Mouse (Mus musculus) neural tube, embryonic 13.5 days (tissue): Measurements from ENCODE around the gene Pa2g4. TPM values are rescaled to one million over a fixed set of nuclear protein-coding genes. Genes with fewer than 3 reads are reported as not detected.
"Not testable (repeated sequence)": the region's sequence is repeated elsewhere in the genome, so short reads cannot be mapped to it uniquely, and the experiment has no call there.

Source experiments
- ATAC-seq: fragments of 200-750 bp; cut with Nextera tagmentation; 2 replicates; pipeline ENCODE4 v1.8.0; 2017; ENCODE audit warnings: low read depth, mild to moderate bottlenecking, moderate TSS enrichment, moderate library complexity
- H3K27ac ChIP-seq: fragments of 300-500 bp; sonication (generic); replicated peaks from 2 replicates; pipeline ENCODE4 v1.5.1; 2015; ENCODE audit warnings: moderate library complexity, mild to moderate bottlenecking, inconsistent platforms
- H3K27me3 ChIP-seq: fragments of 300-500 bp; sonication (generic); 2 replicates; pipeline ENCODE4 v1.6.1; 2015; ENCODE audit warnings: mild to moderate bottlenecking, inconsistent platforms
- H3K36me3 ChIP-seq: fragments of 300-500 bp; sonication (generic); 2 replicates; pipeline ENCODE4 v1.6.1; 2015; ENCODE audit warnings: mild to moderate bottlenecking, inconsistent platforms
- H3K4me1 ChIP-seq: fragments of 300-500 bp; sonication (generic); replicated peaks from 2 replicates; pipeline ENCODE4 v1.6.1; 2015; ENCODE audit warnings: inconsistent platforms
- H3K4me2 ChIP-seq: fragments of 300-500 bp; sonication (generic); 2 replicates; pipeline ENCODE4 v1.6.1; 2015; ENCODE audit warnings: inconsistent platforms, mild to moderate bottlenecking, moderate library complexity
- H3K4me3 ChIP-seq: fragments of 300-500 bp; sonication (generic); 2 replicates; pipeline ENCODE4 v1.5.1; 2015; ENCODE audit warnings: mild to moderate bottlenecking, inconsistent platforms
- H3K9ac ChIP-seq: fragments of 300-500 bp; sonication (generic); 2 replicates; pipeline ENCODE4 v1.6.1; 2015; ENCODE audit warnings: moderate library complexity, mild to moderate bottlenecking, inconsistent platforms
- H3K9me3 ChIP-seq: fragments of 300-500 bp; sonication (generic); 2 replicates; pipeline ENCODE4 v1.6.1; 2016; ENCODE audit warnings: inconsistent platforms
- whole genome bisulfite sequencing: fragments of 180-500 bp; shearing (Covaris S2); methylation state at CpG from one replicate; pipeline ENCODE4 v1.1.7; 2015; 5-methylcytosine and 5-hydroxymethylcytosine counted together
- polyA plus RNA-seq: library from polyadenylated mRNA; unstranded; fragments of >200 nt; fragmentation: Nextera tagmentation; extraction: Ambion mirVana; gene quantifications from 2 replicates; pipeline ENCODE4 v1.2.1, GENCODE M21; 2015

Pa2g4 gene
- polyA plus RNA-seq, 1 experiment from 2014 or later, result 124 TPM

GRCm38 (mm10) chr10:128565206-128565787 is 490 bp downstream of the Pa2g4 start:
- H3K4me1 ChIP-seq, result peaks cover 25% of the 10 kb centered on the region
- H3K27ac ChIP-seq, result peak overlapping the region; percentile 86
- peaks cover 32% of the 10 kb centered on the region for H3K36me3 ChIP-seq
- H3K27me3 ChIP-seq, result no peaks in the 10 kb centered on the region
- peak overlapping the region; percentile 92 for H3K9ac ChIP-seq
- H3K9me3 ChIP-seq, result no peaks in the 10 kb centered on the region
- H3K4me2 ChIP-seq, result peak overlapping the region; percentile 96
- H3K4me3 ChIP-seq, result peak overlapping the region; percentile 79
- under 1% methylated on average over 45 of the region's 46 CpGs for WGBS
- ATAC-seq, result peak; percentile 62

DNA sequence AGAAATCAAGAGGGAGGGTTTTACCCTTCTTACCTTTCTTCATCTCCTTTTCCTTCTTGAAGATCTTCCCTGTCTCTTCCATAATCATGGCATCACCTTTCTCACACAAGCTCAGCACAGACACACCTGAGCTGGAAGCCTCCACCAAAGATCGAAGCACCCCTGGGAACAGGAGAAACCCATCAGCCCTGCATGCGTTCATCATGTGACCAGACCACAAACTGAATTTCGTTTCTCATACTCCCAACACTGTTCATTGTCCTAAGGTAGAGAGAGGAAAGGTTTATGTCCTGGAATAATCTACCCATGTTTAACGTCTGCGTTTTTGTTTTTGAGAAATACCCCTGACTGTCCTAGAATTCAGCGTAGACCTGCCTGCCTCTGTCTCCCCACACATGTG is 2.2 kb downstream of the Pa2g4 start:
- H3K9ac ChIP-seq, result peak overlapping the region; percentile 92
- no peak for ATAC-seq
- H3K27ac ChIP-seq, result no peak overlapping the region
- H3K9me3 ChIP-seq, result no peaks in the 10 kb centered on the region
- H3K4me2 ChIP-seq, result peak overlapping the region; percentile 96
- H3K27me3 ChIP-seq, result no peaks in the 10 kb centered on the region
- no peak overlapping the region for H3K4me3 ChIP-seq
- 95% methylated on average over 6 of the region's 6 CpGs for WGBS
- peaks cover 25% of the 10 kb centered on the region for H3K4me1 ChIP-seq
- peaks cover 50% of the 10 kb centered on the region for H3K36me3 ChIP-seq

- Histone ChIP-seq H3K9ac (no peak overlapping the region), H3K4me1 (no peaks in the 10 kb centered on the region), H3K4me2 (no peak overlapping the region), H3K27ac (no peak overlapping the region), H3K4me3 (no peak overlapping the region), H3K9me3 (no peaks in the 10 kb centered on the region), H3K27me3 (no peaks in the 10 kb centered on the region), H3K36me3 (peaks cover 51% of the 10 kb centered on the region)
- 86% methylated on average over 6 of the region's 6 CpGs for WGBS
- no peak for ATAC-seq
Observed at GRCm38 (mm10) chr10:128556963-128557362, 8.8 kb downstream of the Pa2g4 start.

GRCm38 (mm10) chr10:128556286-128556685 is 9.5 kb downstream of the Pa2g4 start:
- no peak overlapping the region for H3K4me2 ChIP-seq
- no peak overlapping the region for H3K27ac ChIP-seq
- no peaks in the 10 kb centered on the region for H3K9me3 ChIP-seq
- H3K4me1 ChIP-seq, result no peaks in the 10 kb centered on the region
- H3K4me3 ChIP-seq, result no peak overlapping the region
- H3K27me3 ChIP-seq, result no peaks in the 10 kb centered on the region
- no peak overlapping the region for H3K9ac ChIP-seq
- peaks cover 45% of the 10 kb centered on the region for H3K36me3 ChIP-seq
- no peak for ATAC-seq

DNA sequence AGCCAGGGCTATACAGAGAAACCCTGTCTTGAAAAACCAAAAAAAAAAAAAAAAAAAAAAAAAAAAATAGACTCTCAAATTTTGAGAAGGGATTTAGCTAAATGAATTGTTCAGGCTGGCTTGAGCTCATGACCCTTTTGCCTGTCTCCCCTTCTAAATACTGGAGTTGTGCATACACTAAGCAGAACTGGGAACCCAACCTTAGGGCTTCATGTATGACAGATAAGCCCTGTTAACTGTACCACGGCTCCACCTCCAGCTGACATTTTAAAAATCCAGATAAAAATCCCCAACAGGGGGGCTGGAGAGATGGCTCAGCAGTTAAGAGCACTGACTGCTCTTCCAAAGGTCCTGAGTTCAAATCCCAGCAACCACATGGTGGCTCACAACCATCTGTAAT is 10.2 kb downstream of the Pa2g4 start:
- not testable (repeated sequence) for H3K4me1 ChIP-seq, H3K9ac ChIP-seq, H3K4me2 ChIP-seq, H3K4me3 ChIP-seq, H3K27me3 ChIP-seq, H3K27ac ChIP-seq, ATAC-seq, H3K9me3 ChIP-seq
- 100% methylated on average over 1 of the region's 1 CpGs for WGBS
- H3K36me3 ChIP-seq, result peaks cover 37% of the 10 kb centered on the region

GRCm38 (mm10) chr10:128550144-128550823 is 15.5 kb downstream of the Pa2g4 start:
- not testable (repeated sequence) for H3K4me2 ChIP-seq, H3K9ac ChIP-seq, H3K27ac ChIP-seq, H3K27me3 ChIP-seq, ATAC-seq, H3K4me3 ChIP-seq, H3K9me3 ChIP-seq, H3K36me3 ChIP-seq
- H3K4me1 ChIP-seq, result peaks cover 17% of the 10 kb centered on the region
- 93% methylated on average over 11 of the region's 11 CpGs for WGBS

DNA sequence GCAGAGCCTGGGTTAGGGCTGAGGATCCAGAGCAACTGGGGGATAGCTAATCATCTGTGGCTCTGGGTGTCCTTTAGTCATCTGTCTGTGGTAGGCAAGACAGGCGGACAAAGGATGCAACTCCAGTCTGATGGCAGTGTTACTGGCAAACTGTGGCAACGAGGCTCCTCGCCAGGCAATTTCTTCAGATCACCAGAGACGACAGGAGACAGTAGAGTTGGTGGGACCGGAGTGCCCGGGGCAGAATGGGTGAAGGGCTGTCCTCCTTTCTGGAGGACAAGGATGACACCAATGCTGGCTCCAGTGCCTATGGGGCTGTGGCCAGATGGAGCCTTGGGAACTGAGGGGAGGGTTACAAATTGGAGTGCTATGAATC is 16.1 kb downstream of the Pa2g4 start:
- not testable (repeated sequence) for ATAC-seq, H3K9ac ChIP-seq, H3K9me3 ChIP-seq, H3K27me3 ChIP-seq
- WGBS, result 69% methylated on average over 6 of the region's 6 CpGs
- Histone ChIP-seq H3K4me3 (peak overlapping the region; percentile 82; the same call in 1 of the 2 replicates), H3K36me3 (peaks cover 12% of the 10 kb centered on the region), H3K4me1 (peaks cover 17% of the 10 kb centered on the region), H3K4me2 (peak overlapping the region; percentile 86), H3K27ac (peak overlapping the region; percentile 74)

- H3K9me3 ChIP-seq, result no peaks in the 10 kb centered on the region
- peak within 1 kb of the TSS; percentile 86 for H3K4me2 ChIP-seq
- peak within 1 kb of the TSS; percentile 82 for H3K4me3 ChIP-seq
- peak; percentile 84 for ATAC-seq
- peak within 1 kb of the TSS; percentile 97 for H3K27ac ChIP-seq
- WGBS, result under 1% methylated on average over 31 of the region's 31 CpGs
- peak within 1 kb of the TSS; percentile 97 for H3K9ac ChIP-seq
- peaks cover 18% of the 10 kb centered on the region for H3K36me3 ChIP-seq
- peaks cover 18% of the 10 kb centered on the region for H3K4me1 ChIP-seq
- no peaks in the 10 kb centered on the region for H3K27me3 ChIP-seq
Observed at GRCm38 (mm10) chr10:128548947-128549681, 16.7 kb downstream of the Pa2g4 start, which contains the start of gene Rpl41. Gene Rpl41 (minus strand): TSS chr10:128549305.

DNA sequence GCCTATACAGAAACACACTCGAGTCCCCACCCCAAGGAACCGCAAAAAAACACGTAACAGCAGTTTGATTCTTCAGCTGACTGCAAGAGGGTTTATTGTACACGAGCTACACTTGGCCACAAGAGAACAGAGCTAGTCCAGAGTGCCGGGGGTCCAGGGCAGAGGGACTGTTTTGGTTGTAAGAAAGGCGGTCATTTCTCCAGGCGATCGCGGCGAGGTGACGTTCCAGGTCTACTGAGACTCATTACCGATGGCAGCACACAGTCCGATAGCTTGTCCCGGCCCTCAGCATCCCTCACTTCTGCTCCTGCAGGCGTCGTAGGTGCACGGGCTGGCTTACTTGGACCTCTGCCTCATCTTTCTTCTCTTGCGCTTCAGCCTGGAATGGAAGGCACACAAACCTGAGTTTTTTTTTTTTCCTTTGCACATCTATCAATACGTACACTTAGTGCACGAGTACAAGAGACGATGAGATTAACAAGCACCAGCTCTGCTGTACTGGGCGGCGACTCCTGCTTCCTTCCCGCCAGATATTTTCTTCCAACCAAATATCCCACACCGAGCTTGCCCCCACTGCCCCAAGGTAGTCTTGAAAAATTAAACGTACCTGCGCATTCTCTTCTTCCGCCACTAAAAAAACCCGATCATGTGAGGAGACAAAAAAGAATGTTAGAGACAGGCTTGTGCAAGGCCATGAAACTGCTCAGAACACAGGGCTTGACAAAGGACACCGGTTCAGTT is 17.6 kb downstream of the Pa2g4 start:
- peak overlapping the region; percentile 97 for H3K27ac ChIP-seq
- 0 out of 2 replicates have a peak, but pooled peaks have one; percentile 3 for ATAC-seq
- 1% methylated on average over 30 of the region's 30 CpGs for WGBS
- peaks cover 26% of the 10 kb centered on the region for H3K36me3 ChIP-seq
- peaks cover 27% of the 10 kb centered on the region for H3K4me1 ChIP-seq
- not testable (repeated sequence) for H3K9me3 ChIP-seq, H3K27me3 ChIP-seq
- peak overlapping the region; percentile 82 for H3K4me3 ChIP-seq
- peak overlapping the region; percentile 97 for H3K9ac ChIP-seq
- peak overlapping the region; percentile 86 for H3K4me2 ChIP-seq

- peaks cover 30% of the 10 kb centered on the region for H3K4me1 ChIP-seq
- H3K4me3 ChIP-seq, result peak within 1 kb of the TSS; percentile 82
- peaks cover 34% of the 10 kb centered on the region for H3K36me3 ChIP-seq
- no peaks in the 10 kb centered on the region for H3K9me3 ChIP-seq
- peak; percentile 91 for ATAC-seq
- no peaks in the 10 kb centered on the region for H3K27me3 ChIP-seq
- peak within 1 kb of the TSS; percentile 97 for H3K27ac ChIP-seq
- H3K9ac ChIP-seq, result peak within 1 kb of the TSS; percentile 97
- WGBS, result under 1% methylated on average over 38 of the region's 50 CpGs
- peak within 1 kb of the TSS; percentile 86 for H3K4me2 ChIP-seq
Observed at GRCm38 (mm10) chr10:128547361-128548032, 18.3 kb downstream of the Pa2g4 start, which contains the start of gene Zc3h10. Gene Zc3h10 (minus strand): TSS chr10:128547774.

GRCm38 (mm10) chr10:128546787-128547186 is 19.0 kb downstream of the Pa2g4 start:
- ATAC-seq, result no peak
- H3K9ac ChIP-seq, result peak overlapping the region; percentile 97
- 28% methylated on average over 7 of the region's 7 CpGs for WGBS
- peak overlapping the region; percentile 97 for H3K27ac ChIP-seq
- H3K4me2 ChIP-seq, result peak overlapping the region; percentile 86
- no peaks in the 10 kb centered on the region for H3K9me3 ChIP-seq
- no peaks in the 10 kb centered on the region for H3K27me3 ChIP-seq
- H3K4me1 ChIP-seq, result peaks cover 30% of the 10 kb centered on the region
- peak overlapping the region; percentile 82 for H3K4me3 ChIP-seq
- H3K36me3 ChIP-seq, result peaks cover 40% of the 10 kb centered on the region
